Mouse (Mus musculus) erythroblast, adult 5-6 weeks (primary cell): ENCODE measurements around the gene Odc1. TPM values are rescaled to one million over a fixed set of nuclear protein-coding genes. Genes with fewer than 3 reads are reported as not detected.
"Not testable (repeated sequence)": the region's sequence is repeated elsewhere in the genome, so short reads cannot be mapped to it uniquely, and the experiment has no call there.

ENCODE experiments used
- ATAC-seq: replicated peaks from 2 replicates; pipeline ENCODE4 v1.8.0; 2016; ENCODE audit warnings: moderate number of reproducible peaks, mild to moderate bottlenecking, moderate TSS enrichment, inconsistent platforms; ENCODE audit not compliant: poor library complexity, low FRiP score, severe bottlenecking
- total RNA-seq, 2 experiments: library from RNA; stranded (forward) in 1 of 2; stranded (reverse) in 1 of 2; fragments of 150-400 nt in 1 of 2; fragments of 200-764, 138-1000 nt in 1 of 2; gene quantifications; 2 replicates each; pipeline versions ENCODE4 v1.2.3 to v1.2.4; 2015 to 2017; ENCODE audit warnings: low replicate concordance in 2 of 2

The Odc1 gene
- total RNA-seq, 2 experiments from 2014 or later = 578 to 1,162 TPM

DNA sequence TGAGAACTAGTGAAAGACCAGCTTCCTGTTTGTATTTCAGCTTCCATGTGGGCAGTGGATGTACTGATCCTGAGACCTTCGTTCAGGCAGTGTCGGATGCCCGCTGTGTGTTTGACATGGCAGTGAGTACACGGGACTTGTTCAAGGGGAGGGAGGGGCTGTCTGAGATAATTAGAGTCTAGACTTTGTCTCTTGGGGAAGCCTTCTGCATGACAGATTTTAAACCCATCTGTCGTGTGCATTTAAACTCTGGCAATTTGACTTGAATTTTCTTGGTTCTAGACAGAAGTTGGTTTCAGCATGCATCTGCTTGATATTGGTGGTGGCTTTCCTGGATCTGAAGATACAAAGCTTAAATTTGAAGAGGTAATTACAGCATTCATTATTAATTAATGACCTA lies 3.9 kb downstream of the Odc1 start:
- ATAC-seq = no peak

- not testable (repeated sequence) for ATAC-seq
Measured at GRCm38 (mm10) chr12:17549421-17549820, 4.8 kb downstream of the Odc1 start.

- no peak for ATAC-seq
Measured at GRCm38 (mm10) chr12:17551208-17551995, 6.8 kb downstream of the Odc1 start.

- ATAC-seq = no peak
Measured at GRCm38 (mm10) chr12:17552420-17552819, 7.8 kb downstream of the Odc1 start.

DNA sequence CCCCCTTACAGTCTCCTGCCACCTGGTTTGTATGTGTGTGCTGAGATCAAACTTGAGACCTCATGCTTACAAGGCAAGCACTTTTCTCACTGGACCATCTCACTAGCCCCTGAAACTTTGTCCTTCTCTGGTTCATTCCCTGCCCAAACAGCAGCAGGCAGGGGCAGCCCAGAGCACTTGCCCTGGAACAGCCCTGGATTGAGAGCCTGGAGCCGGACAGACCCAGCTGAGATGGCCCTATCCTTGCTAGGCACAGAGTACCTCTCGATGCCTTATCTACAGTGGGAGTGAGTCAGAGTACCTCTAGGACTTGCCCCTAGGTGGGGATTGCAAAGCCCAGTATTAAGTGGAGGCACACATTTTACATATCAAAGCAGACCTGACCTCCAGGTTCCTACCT lies 8.4 kb downstream of the Odc1 start:
- 0 out of 2 replicates have a peak, but pooled peaks have one; percentile 6 for ATAC-seq

DNA sequence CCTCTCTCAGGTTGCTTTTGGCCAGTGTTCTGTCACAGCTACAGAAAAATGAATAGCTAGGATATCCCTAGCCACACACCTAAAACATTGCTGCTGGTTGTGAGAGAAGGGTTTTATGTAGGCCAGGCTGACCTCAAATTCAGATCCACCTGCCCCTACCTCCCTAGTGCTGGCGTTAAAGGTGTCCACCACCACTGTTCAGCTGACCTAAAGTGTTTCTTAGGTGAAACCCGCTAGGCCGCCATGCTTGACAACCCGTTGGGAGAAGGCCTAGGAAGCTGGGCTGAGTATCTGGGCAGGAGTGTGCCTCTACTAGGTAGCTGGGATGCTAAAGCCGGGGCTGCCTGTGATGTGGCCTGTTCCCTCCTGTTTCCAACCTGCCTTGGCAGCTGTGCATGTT lies 9.0 kb downstream of the Odc1 start:
- no peak for ATAC-seq

DNA sequence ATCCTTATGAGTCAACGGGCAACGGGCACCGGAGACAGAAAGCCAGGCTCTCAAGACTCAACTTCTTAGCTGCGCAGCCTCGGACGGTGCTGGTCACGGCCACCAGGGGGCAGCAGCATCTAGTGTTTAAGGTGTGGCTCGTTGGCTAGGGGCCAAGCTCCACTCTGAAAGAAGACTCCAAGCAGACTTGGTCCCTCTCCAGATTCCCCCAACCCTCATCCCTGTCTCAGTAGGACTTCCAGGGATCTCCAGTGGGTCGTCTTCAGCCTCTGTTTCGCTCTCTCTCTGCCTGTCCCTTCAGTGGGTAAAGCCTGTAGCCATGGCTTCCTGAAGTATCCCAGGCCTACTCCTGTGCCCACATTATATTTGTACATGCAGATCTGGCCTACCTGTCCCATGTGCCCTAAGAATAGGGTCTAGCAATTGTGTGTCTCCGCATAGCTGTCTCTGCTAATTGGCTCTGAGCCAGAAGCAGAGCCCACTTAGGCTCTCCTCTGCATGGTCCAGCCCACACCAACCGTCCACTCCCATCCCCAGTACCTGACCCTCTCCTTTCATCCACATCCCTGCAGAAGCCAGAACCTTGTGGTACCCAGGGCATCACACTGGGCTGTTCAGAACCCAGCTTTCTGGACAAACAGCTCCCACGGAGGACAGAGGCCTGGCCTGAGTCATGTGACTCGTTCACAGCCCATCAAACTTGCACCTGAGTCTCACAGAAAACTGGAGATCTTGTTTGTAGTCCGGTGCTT lies 9.8 kb downstream of the Odc1 start:
- ATAC-seq = peak; percentile 73

GRCm38 (mm10) chr12:17556430-17557343 lies 12.1 kb downstream of the Odc1 start:
- ATAC-seq = no peak

DNA sequence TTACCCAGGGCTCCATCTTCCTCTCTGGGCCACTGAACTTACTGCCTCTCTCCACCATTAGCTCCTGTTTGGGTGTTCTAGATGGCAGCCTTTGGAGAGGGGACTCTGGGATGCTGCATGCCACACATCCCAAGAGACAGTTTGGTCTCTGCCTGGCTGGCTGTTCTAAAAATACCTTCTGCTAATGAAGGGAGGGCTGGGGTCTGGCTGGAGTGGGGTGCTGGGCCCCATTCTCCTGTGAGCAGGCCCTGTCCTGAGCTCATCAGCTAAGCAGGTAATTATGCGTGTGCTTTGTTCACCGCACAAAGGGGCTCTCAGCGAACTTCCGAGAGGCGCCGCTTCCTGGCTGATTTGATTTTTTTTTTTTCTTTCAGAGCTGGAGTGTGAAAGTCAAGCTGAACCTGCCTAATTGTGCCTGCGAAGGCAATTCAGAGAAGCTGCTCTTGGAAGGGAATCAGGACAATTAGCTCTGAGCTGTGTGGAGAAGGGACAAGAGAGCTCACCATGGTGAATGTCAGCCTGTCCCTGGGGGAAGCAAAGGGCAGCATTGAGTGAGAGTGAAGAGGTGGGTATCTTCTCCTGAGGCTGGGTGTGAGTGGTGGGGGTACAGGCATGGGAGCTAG lies 12.9 kb downstream of the Odc1 start:
- ATAC-seq = no peak

GRCm38 (mm10) chr12:17557967-17558345 lies 13.4 kb downstream of the Odc1 start:
- ATAC-seq = no peak

GRCm38 (mm10) chr12:17562396-17562795 lies 17.8 kb downstream of the Odc1 start:
- no peak for ATAC-seq

DNA sequence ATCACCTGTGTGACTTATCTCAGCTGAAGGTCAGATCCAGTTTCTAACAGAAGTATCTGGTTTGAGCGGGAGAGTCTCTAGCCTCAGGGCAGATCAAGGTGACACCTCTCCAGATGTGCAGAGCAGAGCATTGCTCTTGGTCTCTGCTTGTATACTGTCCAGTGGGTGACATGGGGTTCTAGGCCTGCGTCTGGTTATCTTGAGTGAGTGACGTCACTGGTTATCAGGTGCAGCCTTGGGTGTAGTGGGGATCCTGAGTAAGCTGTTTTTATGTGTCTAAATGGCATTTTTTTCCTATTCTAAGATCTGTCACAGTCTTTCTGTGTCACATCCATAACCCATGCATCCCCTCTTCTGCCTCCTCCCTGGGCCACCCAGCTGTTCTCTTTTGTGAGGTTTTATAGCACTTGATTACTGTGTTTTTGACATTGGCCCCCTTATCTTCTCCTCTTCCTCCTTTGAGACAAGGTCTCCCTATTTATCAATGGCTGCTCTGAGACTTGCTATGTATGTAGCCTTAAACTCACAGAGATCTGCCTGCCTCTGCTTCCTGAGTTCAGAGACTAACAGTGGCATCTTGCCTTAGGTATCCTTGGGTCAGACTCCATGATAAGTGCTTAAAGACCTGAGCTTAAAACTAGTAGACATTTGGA lies 20.9 kb downstream of the Odc1 start:
- peak; percentile 90 for ATAC-seq

DNA sequence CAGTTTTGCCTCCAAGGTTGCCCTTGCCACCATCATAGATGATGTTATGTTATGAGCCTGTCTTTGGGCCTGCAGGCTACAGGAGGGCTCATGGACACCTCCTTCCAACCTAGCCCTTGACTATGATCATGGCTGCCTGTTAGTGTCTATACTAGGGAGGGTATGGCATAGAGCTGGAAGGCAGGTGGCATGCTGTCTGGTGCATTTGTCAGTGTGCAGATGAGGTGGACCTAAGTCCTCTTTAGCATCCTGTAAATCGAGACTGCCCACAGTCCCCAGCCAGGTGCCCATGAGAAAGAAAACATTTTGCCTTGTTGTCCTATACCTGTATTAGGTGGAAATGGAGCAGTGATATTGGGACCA lies 21.4 kb downstream of the Odc1 start:
- ATAC-seq = no peak

- ATAC-seq = no peak
Measured at GRCm38 (mm10) chr12:17568564-17568963, 24.0 kb downstream of the Odc1 start.

DNA sequence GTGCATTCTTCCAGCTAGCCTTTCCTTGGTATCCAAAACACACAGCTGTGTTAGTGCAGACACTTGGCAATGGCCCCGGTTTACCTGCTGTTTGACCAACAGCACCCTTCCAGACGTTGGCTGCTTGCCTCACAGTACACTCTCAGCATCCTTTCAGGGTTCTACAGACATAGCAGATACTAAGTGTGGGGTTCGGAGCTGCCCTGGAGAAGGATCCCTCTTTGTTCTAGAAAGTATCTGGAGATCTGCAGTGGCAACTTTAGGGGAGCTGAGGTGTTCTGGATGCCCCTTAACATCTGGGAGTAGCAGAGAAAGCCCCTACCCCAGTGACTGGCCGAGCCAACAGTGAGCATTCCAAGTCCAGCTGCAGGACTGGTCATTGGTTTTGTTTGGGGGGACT lies 30.0 kb downstream of the Odc1 start:
- ATAC-seq = no peak

- no peak for ATAC-seq
Measured at GRCm38 (mm10) chr12:17575156-17575910, 30.7 kb downstream of the Odc1 start.

DNA sequence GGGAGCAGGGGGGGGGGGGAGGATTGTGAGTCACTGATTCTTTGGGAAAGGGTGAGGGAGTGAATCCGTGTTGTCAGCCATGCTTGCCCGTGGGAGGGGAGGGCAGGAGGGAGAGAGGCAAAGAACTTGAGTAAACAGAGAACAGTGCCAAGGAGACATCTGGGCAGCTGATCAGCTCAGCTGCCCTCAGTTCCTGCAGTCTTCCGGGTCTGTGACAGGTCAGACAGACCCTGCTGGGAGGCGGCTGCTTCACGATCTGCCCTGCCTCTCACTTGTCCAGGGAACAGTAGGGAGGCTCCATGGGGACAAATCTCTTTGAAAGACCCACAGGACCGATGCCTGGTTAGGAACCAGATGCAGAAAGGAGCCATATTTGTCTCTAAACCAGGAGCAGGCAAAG lies 31.4 kb downstream of the Odc1 start:
- ATAC-seq = no peak

GRCm38 (mm10) chr12:17578601-17579000 lies 34.0 kb downstream of the Odc1 start:
- 0 out of 2 replicates have a peak, but pooled peaks have one; percentile 42 for ATAC-seq

- no peak for ATAC-seq
Measured at GRCm38 (mm10) chr12:17581001-17581400, 36.4 kb downstream of the Odc1 start.
